Mouse (Mus musculus) central nervous system, embryonic 18 days (tissue): ENCODE data around the gene Ndufa9. TPM values are rescaled to one million over a fixed set of nuclear protein-coding genes. Genes with fewer than 3 reads are reported as not detected.

ENCODE experiments used
- polyA plus RNA-seq: library from polyadenylated mRNA; depleted of rRNA; stranded (reverse); fragments of >200 nt; gene quantifications from 2 replicates; pipeline ENCODE4 v1.2.3, GENCODE M21; 2012; rRNA removed

The Ndufa9 gene
- polyA plus RNA-seq = 110 and 115 TPM in 2 replicates

DNA sequence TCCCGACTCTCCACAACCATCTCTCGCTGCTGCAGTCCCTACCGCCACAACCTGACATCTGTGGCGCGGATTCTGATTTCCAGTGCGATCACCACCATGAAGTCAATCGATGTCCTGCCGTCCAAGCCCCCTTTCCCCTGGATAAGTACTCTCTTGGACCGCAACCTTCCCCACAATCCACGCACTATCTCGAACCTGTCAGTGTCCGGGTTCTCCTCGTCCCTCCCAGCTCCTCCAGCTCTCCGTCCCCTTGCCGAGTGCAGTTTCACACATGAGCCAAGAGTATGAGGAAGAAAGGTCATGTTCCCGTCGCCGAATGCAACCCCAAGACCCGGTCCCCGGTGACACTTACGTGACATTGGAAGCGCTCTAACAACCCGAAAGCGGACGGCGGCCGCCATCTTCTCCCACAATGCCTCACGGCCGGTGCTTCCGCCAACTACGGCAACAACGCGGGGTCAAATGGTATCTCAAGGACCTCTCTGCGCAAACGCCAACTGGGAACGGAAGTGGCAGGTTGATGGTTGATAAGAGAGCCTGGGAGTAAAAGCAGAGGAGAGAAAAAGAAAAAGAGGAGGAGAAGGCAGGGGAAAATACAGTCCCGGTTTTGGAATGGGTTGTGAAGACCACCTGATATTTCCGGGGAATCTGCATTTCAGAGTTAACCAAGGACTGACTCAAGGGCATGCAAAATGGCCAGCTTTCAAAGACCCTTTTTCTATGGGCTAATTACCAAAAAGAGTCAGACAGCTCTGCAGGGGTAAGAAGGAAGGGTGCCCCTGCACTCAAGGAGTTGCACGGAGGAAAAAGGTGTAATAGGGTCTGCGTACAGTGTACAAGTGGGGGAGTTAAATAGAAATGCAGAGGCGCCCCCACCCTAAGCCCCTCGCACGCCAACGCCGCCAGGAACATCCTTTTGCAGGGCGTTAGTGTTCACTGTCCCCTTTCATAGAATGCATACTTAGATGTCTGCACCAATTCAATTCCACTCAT, at the start of gene Ndufa9:
TSS of gene Ndufa9 (minus strand) at position 425 of the 993 bp plus-strand sequence.

DNA sequence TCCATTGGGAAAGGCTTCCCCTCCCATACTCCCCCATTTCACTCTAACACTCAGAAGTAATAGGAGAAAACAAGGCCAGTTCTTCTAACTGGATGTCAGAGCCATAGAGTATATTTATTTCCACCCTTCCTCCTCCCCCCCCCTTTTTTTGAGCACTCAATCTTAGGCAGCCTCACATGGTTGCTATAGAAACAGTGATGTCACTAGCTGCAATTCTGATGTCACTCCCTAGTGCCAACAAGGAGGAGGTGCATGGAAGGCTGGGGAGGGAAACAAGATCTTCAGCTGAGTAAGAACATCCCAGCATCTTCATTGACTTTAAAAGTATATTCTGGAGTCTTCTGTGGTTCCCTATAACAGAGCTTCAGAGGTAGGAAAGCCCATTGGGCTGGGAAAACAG, 3.9 kb upstream of the Ndufa9 start, which contains the start of gene Akap3:
TSS of gene Akap3 (plus strand) at position 218 of the 400 bp plus-strand sequence.

Other genes starting within 250 kb of the Ndufa9 start
- 1.5 and 1.7 TPM in 2 replicates for gene Kcna1, start 202.8 kb downstream of the Ndufa9 start, polyA plus RNA-seq
- gene Kcna6, start 108.5 kb downstream of the Ndufa9 start, polyA plus RNA-seq = 22.2 and 22.7 TPM in 2 replicates
- 0.09 and 0.17 TPM in 2 replicates for gene Akap3, start 4.0 kb upstream of the Ndufa9 start, polyA plus RNA-seq
- 0.06 and 0.09 TPM in 2 replicates for gene Dyrk4, start 72.7 kb upstream of the Ndufa9 start, polyA plus RNA-seq
- 14.3 and 16.1 TPM in 2 replicates for gene Rad51ap1, start 90.5 kb upstream of the Ndufa9 start, polyA plus RNA-seq
- gene D6Wsu163e, start 90.8 kb upstream of the Ndufa9 start, polyA plus RNA-seq = 27.7 and 30.9 TPM in 2 replicates
- gene Fgf6, start 166.4 kb upstream of the Ndufa9 start, polyA plus RNA-seq = 0.09 TPM in 1 of 2 replicates, not detected in the other
- 0.51 TPM in 2 replicates for gene Fgf23, start 223.8 kb upstream of the Ndufa9 start, polyA plus RNA-seq